In the genomic region with DNA sequence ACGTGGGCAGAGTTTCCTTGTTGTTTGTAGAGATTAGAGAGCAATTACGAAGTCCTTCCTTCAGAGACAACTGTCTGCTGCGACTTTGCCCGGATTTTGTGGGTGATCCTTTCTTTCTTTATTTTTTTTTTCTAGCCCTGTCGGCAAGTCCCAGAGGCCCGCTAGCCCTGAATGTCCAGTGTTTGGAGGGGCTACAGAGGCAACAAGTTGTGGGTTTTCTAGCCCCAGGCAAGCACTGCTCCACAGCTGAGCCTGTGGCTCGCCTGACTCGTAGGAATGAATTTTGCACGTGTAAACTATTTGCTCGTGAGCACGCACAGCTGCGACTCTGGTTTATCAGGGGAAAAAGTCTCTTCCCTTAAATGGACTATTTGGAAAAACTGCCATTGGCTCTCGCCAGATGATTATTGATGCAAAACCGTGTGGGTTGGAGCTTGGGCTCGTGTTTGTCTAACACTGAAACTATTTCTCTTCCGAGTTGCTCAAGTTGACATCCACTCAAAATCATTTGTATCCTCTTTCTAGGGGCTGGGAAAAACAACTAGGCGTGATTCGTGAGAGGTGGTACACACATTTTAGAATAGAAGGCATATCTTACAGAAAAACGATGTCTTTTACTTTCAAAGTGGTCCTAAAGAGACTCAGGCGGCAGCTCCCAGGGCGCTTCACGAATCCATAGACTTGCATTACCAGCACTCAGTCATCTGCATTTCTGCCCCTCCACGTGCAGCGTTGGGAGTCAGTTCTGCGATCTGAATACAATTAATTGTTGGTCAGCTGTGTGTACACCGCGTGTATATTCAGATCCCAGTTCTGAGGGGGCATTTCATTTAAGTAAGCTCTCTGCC, we compare ENCODE assay signal across 12 mouse cellular contexts. TPM values are rescaled to one million over a fixed set of nuclear protein-coding genes. Genes with fewer than 3 reads are reported as not detected.
DNase-seq lines count a peak whose midpoint lies in the region; ATAC-seq and TF ChIP-seq lines count a peak whose summit lies in the region.
"Had no signal": no experiment of that assay in that cellular context is flagged by ENCODE, and none has a peak within 500 bp of the region (broad histone marks: within the 10 kb centered on the region; RNA-seq: fewer than 3 reads in every experiment).

No protein-coding gene starts in this region.

- H3K4me3 ChIP-seq in embryonic facial prominence, embryonic 10.5 days, result peak overlapping the region; percentile 27
- peak overlapping the region; percentile 30 for H3K4me3 ChIP-seq in hindbrain, embryonic 13.5 days
- H3K4me3 ChIP-seq in midbrain, postnatal 0 days (ENCODE audit: low read depth, low read length), result peak overlapping the region; percentile 8
- H3K4me3 ChIP-seq: stomach, embryonic 15.5 days had no signal

- H3K27me3 ChIP-seq in embryonic facial prominence, embryonic 10.5 days (replicated peaks; ENCODE audit: low read depth, poor library complexity, severe bottlenecking), result peaks cover 100% of the 10 kb centered on the region
- H3K27me3 ChIP-seq in hindbrain, embryonic 13.5 days, result peaks cover 90% of the 10 kb centered on the region
- peaks cover 80% of the 10 kb centered on the region for H3K27me3 ChIP-seq in midbrain, postnatal 0 days (ENCODE audit: insufficient read depth, low read length)

- TF ChIP-seq CTCF in midbrain, postnatal 0 days (IDR thresholded peaks at IDR 0.05), result no peak

- no peak overlapping the region for H3K27ac ChIP-seq in embryonic facial prominence, embryonic 10.5 days (replicated peaks)
- H3K27ac ChIP-seq in hindbrain, embryonic 13.5 days, result peak overlapping the region; percentile 83
- peak overlapping the region; percentile 55 for H3K27ac ChIP-seq in midbrain, postnatal 0 days (ENCODE audit: low read depth, low read length)
- H3K27ac ChIP-seq: stomach, embryonic 15.5 days had no signal

- peak; percentile 48 for DNase-seq in Muller cell, postnatal 12 days (ENCODE audit: inconsistent ontology term)
- peak; percentile 53 for DNase-seq in embryonic facial prominence, embryonic 10.5 days (ENCODE audit: low spot score)
- no peak for DNase-seq in midbrain, postnatal 0 days (ENCODE audit: low spot score)
- DNase-seq in spleen, postnatal 10 days (ENCODE audit: low spot score in 2 of 2), result no peak
- no peak for DNase-seq in ovary, postnatal 36 days (ENCODE audit: low spot score)
- no peak for DNase-seq in thymus, postnatal 25 days
- DNase-seq: kidney, postnatal 10 days had no signal

- H3K4me1 ChIP-seq in embryonic facial prominence, embryonic 10.5 days, result no peaks in the 10 kb centered on the region
- H3K4me1 ChIP-seq in hindbrain, embryonic 13.5 days (replicated peaks), result peaks cover 7% of the 10 kb centered on the region; the same call in 1 of the 2 replicates
- H3K4me1 ChIP-seq in midbrain, postnatal 0 days (ENCODE audit: insufficient read depth, low read length), result no peaks in the 10 kb centered on the region
- H3K4me1 ChIP-seq: stomach, embryonic 15.5 days had no signal

- H3K9me3 ChIP-seq in embryonic facial prominence, embryonic 10.5 days, result no peaks in the 10 kb centered on the region
- H3K9me3 ChIP-seq in hindbrain, embryonic 13.5 days, result no peaks in the 10 kb centered on the region
- no peaks in the 10 kb centered on the region for H3K9me3 ChIP-seq in midbrain, postnatal 0 days (ENCODE audit: low read length)
- H3K9me3 ChIP-seq: stomach, embryonic 15.5 days had no signal

- under 1% methylated on average over 27 of the region's 27 CpGs for WGBS in embryonic facial prominence, embryonic 10.5 days
- whole genome bisulfite sequencing in hindbrain, embryonic 13.5 days, result under 1% methylated on average over 27 of the region's 27 CpGs
- WGBS in midbrain, postnatal 0 days, result 3% methylated on average over 27 of the region's 27 CpGs

- no peaks in the 10 kb centered on the region for H3K36me3 ChIP-seq in embryonic facial prominence, embryonic 10.5 days (replicated peaks)
- no peaks in the 10 kb centered on the region for H3K36me3 ChIP-seq in hindbrain, embryonic 13.5 days
- H3K36me3 ChIP-seq in midbrain, postnatal 0 days (ENCODE audit: insufficient read depth, low read length), result no peaks in the 10 kb centered on the region
- H3K36me3 ChIP-seq: stomach, embryonic 15.5 days had no signal

- ATAC-seq in hindbrain, embryonic 13.5 days (ENCODE audit: low FRiP score), result peak; percentile 27; the same call in 1 of the 2 replicates
- ATAC-seq in midbrain, postnatal 0 days (ENCODE audit: low FRiP score), result no peak

- H3K9ac ChIP-seq in hindbrain, embryonic 13.5 days, result peak overlapping the region; percentile 44
- H3K9ac ChIP-seq in midbrain, postnatal 0 days (replicated peaks; ENCODE audit: low read length, poor library complexity, severe bottlenecking), result peak overlapping the region; percentile 33; the same call in 1 of the 2 replicates
- H3K9ac ChIP-seq: stomach, embryonic 15.5 days had no signal

- peak overlapping the region; percentile 45 for H3K4me2 ChIP-seq in hindbrain, embryonic 13.5 days
- H3K4me2 ChIP-seq in midbrain, postnatal 0 days (ENCODE audit: low read depth, low read length, poor library complexity, severe bottlenecking), result peak overlapping the region; percentile 22
- H3K4me2 ChIP-seq: stomach, embryonic 15.5 days had no signal

RNA-seq across cellular contexts. Expression of gene Zic1, which starts 39.5 kb away (rescaled TPM):
- 1.5 and 1.7 TPM in 2 replicates for polyA plus RNA-seq in embryonic facial prominence, embryonic 10.5 days (2016; fragmentation: Nextera tagmentation; extraction: Ambion mirVana)
- polyA plus RNA-seq in hindbrain, embryonic 13.5 days (2015; fragmentation: Nextera tagmentation; extraction: Ambion mirVana), result 13.7 and 21.3 TPM in 2 replicates
- total RNA-seq in midbrain, postnatal 0 days (2014; rRNA removed), result 91.8 and 146 TPM in 2 replicates
- 4.1 and 8.2 TPM in 2 replicates for polyA plus RNA-seq in midbrain, postnatal 0 days (2015; fragmentation: Nextera tagmentation; extraction: Ambion mirVana)
- total RNA-seq: heart, postnatal 25 days had no signal
- polyA plus RNA-seq: gonadal fat pad, adult 2 months had no signal

RNA-seq across cellular contexts. Expression of gene Zic4, which starts 42.9 kb away (rescaled TPM):
- polyA plus RNA-seq in embryonic facial prominence, embryonic 10.5 days (2016; fragmentation: Nextera tagmentation; extraction: Ambion mirVana), result 4.0 and 5.5 TPM in 2 replicates
- 42.7 and 58.2 TPM in 2 replicates for polyA plus RNA-seq in hindbrain, embryonic 13.5 days (2015; fragmentation: Nextera tagmentation; extraction: Ambion mirVana)
- 54.7 and 73.4 TPM in 2 replicates for total RNA-seq in midbrain, postnatal 0 days (2014; rRNA removed)
- 22.2 and 33.5 TPM in 2 replicates for polyA plus RNA-seq in midbrain, postnatal 0 days (2015; fragmentation: Nextera tagmentation; extraction: Ambion mirVana)
- total RNA-seq: heart, postnatal 25 days had no signal
- polyA plus RNA-seq: gonadal fat pad, adult 2 months; liver, embryonic 16.5 days had no signal

Comparison
In these comparisons a context has a peak if more than half of its experiments do, and no peak if none do; other contexts are left out.
1. DNase-seq: peak in Muller cell, postnatal 12 days (single experiment) and embryonic facial prominence, embryonic 10.5 days (single experiment); none in midbrain, postnatal 0 days (single experiment), spleen, postnatal 10 days (0 of 2), ovary, postnatal 36 days (single experiment) and thymus, postnatal 25 days (single experiment).
2. Peak in every context shown above with its lines, with median percentiles within 50 percentile points of each other: H3K4me3 ChIP-seq.